In genomic region chr13:110062288-110062687, GRCm38 (mm10) we compare ENCODE assay signal across 10 mouse cellular contexts.
DNase-seq lines count a peak whose midpoint lies in the region; ATAC-seq and TF ChIP-seq lines count a peak whose summit lies in the region.
"Had no signal": no experiment of that assay in that cellular context is flagged by ENCODE, and none has a peak within 500 bp of the region (broad histone marks: within the 10 kb centered on the region; RNA-seq: fewer than 3 reads in every experiment).

No protein-coding gene starts in this region.

- H3K9me3 ChIP-seq in forebrain, embryonic 13.5 days (replicated peaks), result no peaks in the 10 kb centered on the region
- no peaks in the 10 kb centered on the region for H3K9me3 ChIP-seq in forebrain, embryonic 10.5 days
- no peaks in the 10 kb centered on the region for H3K9me3 ChIP-seq in MEL (replicated peaks; ENCODE audit: insufficient read depth, low read length)
- no peaks in the 10 kb centered on the region for H3K9me3 ChIP-seq in midbrain, embryonic 14.5 days (ENCODE audit: control insufficient read depth, low read length)
- H3K9me3 ChIP-seq: liver, embryonic 15.5 days had no signal

- TF ChIP-seq RAD21 in MEL (IDR thresholded peaks at IDR 0.05; ENCODE audit: low read depth, low read length), result no peak

- H3K4me1 ChIP-seq in forebrain, embryonic 13.5 days, result peaks cover 10% of the 10 kb centered on the region
- H3K4me1 ChIP-seq in forebrain, embryonic 10.5 days, result peaks cover 9% of the 10 kb centered on the region
- H3K4me1 ChIP-seq in MEL (ENCODE audit: control insufficient read depth in 1 of 2, insufficient read depth in 2 of 2, low read length in 2 of 2), result no peaks in the 10 kb centered on the region
- peaks cover 14% of the 10 kb centered on the region for H3K4me1 ChIP-seq in midbrain, embryonic 14.5 days (ENCODE audit: control insufficient read depth, insufficient read depth, low read length)
- H3K4me1 ChIP-seq: liver, embryonic 15.5 days had no signal

- TF ChIP-seq POLR2A in MEL (IDR thresholded peaks at IDR 0.05; ENCODE audit: control insufficient read depth in 1 of 2, insufficient read depth in 1 of 2, low read depth in 1 of 2, low read length in 2 of 2, poor library complexity in 1 of 2), result no peak

- H3K4me2 ChIP-seq in forebrain, embryonic 13.5 days, result no peak overlapping the region
- H3K4me2 ChIP-seq in midbrain, embryonic 14.5 days (ENCODE audit: low read length), result no peak overlapping the region
- H3K4me2 ChIP-seq: liver, embryonic 15.5 days had no signal

- 0 out of 2 replicates have a peak, but pooled peaks have one; percentile 13 for ATAC-seq in forebrain, embryonic 13.5 days
- peak; percentile 28; the same call in 1 of the 2 replicates for ATAC-seq in midbrain, embryonic 14.5 days (ENCODE audit: low FRiP score, low TSS enrichment)

- no peak overlapping the region for H3K27ac ChIP-seq in forebrain, embryonic 13.5 days
- no peak overlapping the region for H3K27ac ChIP-seq in forebrain, embryonic 10.5 days
- no peak overlapping the region for H3K27ac ChIP-seq in MEL (ENCODE audit: control insufficient read depth, low read depth, low read length)
- peak overlapping the region; percentile 80 for H3K27ac ChIP-seq in midbrain, embryonic 14.5 days (replicated peaks; ENCODE audit: low read depth, low read length)
- H3K27ac ChIP-seq: left cerebral cortex, adult 2 months; liver, embryonic 15.5 days had no signal

- H3K9ac ChIP-seq in forebrain, embryonic 13.5 days, result no peak overlapping the region
- H3K9ac ChIP-seq in MEL (ENCODE audit: control insufficient read depth, low read depth, low read length, poor library complexity, severe bottlenecking), result no peak overlapping the region
- H3K9ac ChIP-seq in midbrain, embryonic 14.5 days (replicated peaks; ENCODE audit: low read length), result no peak overlapping the region
- H3K9ac ChIP-seq: liver, embryonic 15.5 days had no signal

- WGBS in forebrain, embryonic 13.5 days, result 67% methylated on average over 8 of the region's 8 CpGs
- 77% methylated on average over 8 of the region's 8 CpGs for WGBS in forebrain, embryonic 10.5 days
- 51% methylated on average over 8 of the region's 8 CpGs for WGBS in midbrain, embryonic 14.5 days

- no peaks in the 10 kb centered on the region for H3K36me3 ChIP-seq in forebrain, embryonic 13.5 days (ENCODE audit: poor library complexity, severe bottlenecking)
- H3K36me3 ChIP-seq in forebrain, embryonic 10.5 days (replicated peaks), result no peaks in the 10 kb centered on the region
- H3K36me3 ChIP-seq in MEL (ENCODE audit: control insufficient read depth in 1 of 2, insufficient read depth in 2 of 2, low read length in 2 of 2), result no peaks in the 10 kb centered on the region
- peaks cover 7% of the 10 kb centered on the region; the same call in 1 of the 2 replicates for H3K36me3 ChIP-seq in midbrain, embryonic 14.5 days (ENCODE audit: control insufficient read depth, insufficient read depth, low read length)
- H3K36me3 ChIP-seq: liver, embryonic 15.5 days had no signal

- H3K79me2 ChIP-seq in MEL (ENCODE audit: control insufficient read depth, insufficient read depth, low read length, poor library complexity), result no peaks in the 10 kb centered on the region

- no peak for TF ChIP-seq CTCF in MEL (IDR thresholded peaks at IDR 0.05 in 2 of 3, conservative IDR thresholded peaks at IDR 0.05 in 1 of 3; ENCODE audit: control insufficient read depth in 1 of 3, insufficient read depth in 1 of 3, low read depth in 2 of 3, low read length in 3 of 3, poor library complexity in 1 of 3, severe bottlenecking in 1 of 3)

- no peaks in the 10 kb centered on the region for H3K27me3 ChIP-seq in forebrain, embryonic 13.5 days
- no peaks in the 10 kb centered on the region for H3K27me3 ChIP-seq in forebrain, embryonic 10.5 days (ENCODE audit: poor library complexity, severe bottlenecking)
- peaks cover 4 to 6% of the 10 kb centered on the region in 2 experiments for H3K27me3 ChIP-seq in MEL (ENCODE audit: control insufficient read depth in 1 of 2, insufficient read depth in 2 of 2, low read length in 2 of 2)
- no peaks in the 10 kb centered on the region for H3K27me3 ChIP-seq in midbrain, embryonic 14.5 days (ENCODE audit: control insufficient read depth, insufficient read depth, low read length)
- H3K27me3 ChIP-seq: liver, embryonic 15.5 days had no signal

- no peak for DNase-seq in forebrain, embryonic 10.5 days (ENCODE audit: extremely low spot score, low spot score)
- DNase-seq in MEL (ENCODE audit: low read depth, low spot score) (peak; percentile 21), liver (no peak)
- DNase-seq in fibroblast of lung, adult 2 months (ENCODE audit: low read depth), result peak; percentile 50
- peak; percentile 30 for DNase-seq in midbrain, embryonic 14.5 days
- DNase-seq in ovary, postnatal 36 days (ENCODE audit: low spot score), result no peak
- no peak for DNase-seq in frontal cortex, postnatal 36 days (ENCODE audit: low spot score in 2 of 2)

- no peak overlapping the region for H3K4me3 ChIP-seq in forebrain, embryonic 13.5 days
- no peak overlapping the region for H3K4me3 ChIP-seq in forebrain, embryonic 10.5 days
- no peak overlapping the region for H3K4me3 ChIP-seq in MEL (ENCODE audit: control insufficient read depth in 1 of 2, insufficient read depth in 1 of 2, low read depth in 2 of 2, low read length in 2 of 2)
- no peak overlapping the region for H3K4me3 ChIP-seq in midbrain, embryonic 14.5 days (replicated peaks; ENCODE audit: low read depth, low read length)
- H3K4me3 ChIP-seq: left cerebral cortex, adult 2 months; liver, embryonic 15.5 days had no signal

- TF ChIP-seq EP300 in MEL (IDR thresholded peaks at IDR 0.05; ENCODE audit: low read depth in 1 of 2, low read length in 2 of 2), result no peak

TF ChIP-seq in MEL, 35 proteins besides CTCF, POLR2A, EP300 and RAD21:
- no peak for TF ChIP-seq NRF1 (IDR thresholded peaks at IDR 0.05; ENCODE audit: insufficient read depth, low read depth, low read length, poor library complexity, severe bottlenecking)
- TF ChIP-seq MAZ (IDR thresholded peaks at IDR 0.05; ENCODE audit: low read depth, low read length), result no peak
- no peak for TF ChIP-seq GABPA (IDR thresholded peaks at IDR 0.05; ENCODE audit: low read depth, low read length)
- no peak for TF ChIP-seq TCF12 (IDR thresholded peaks at IDR 0.05; ENCODE audit: low read depth, low read length)
TF ChIP-seq in MEL: peak in this region for 0.

Comparison
In these comparisons a context has a peak if more than half of its experiments do, and no peak if none do; other contexts are left out.
1. DNase-seq: peak in MEL (single experiment), fibroblast of lung, adult 2 months (single experiment) and midbrain, embryonic 14.5 days (single experiment); none in forebrain, embryonic 10.5 days (single experiment), ovary, postnatal 36 days (single experiment), frontal cortex, postnatal 36 days (0 of 2) and liver (single experiment).